Comparison of ENCODE assay signal across 8 mouse cellular contexts in the genomic region with DNA sequence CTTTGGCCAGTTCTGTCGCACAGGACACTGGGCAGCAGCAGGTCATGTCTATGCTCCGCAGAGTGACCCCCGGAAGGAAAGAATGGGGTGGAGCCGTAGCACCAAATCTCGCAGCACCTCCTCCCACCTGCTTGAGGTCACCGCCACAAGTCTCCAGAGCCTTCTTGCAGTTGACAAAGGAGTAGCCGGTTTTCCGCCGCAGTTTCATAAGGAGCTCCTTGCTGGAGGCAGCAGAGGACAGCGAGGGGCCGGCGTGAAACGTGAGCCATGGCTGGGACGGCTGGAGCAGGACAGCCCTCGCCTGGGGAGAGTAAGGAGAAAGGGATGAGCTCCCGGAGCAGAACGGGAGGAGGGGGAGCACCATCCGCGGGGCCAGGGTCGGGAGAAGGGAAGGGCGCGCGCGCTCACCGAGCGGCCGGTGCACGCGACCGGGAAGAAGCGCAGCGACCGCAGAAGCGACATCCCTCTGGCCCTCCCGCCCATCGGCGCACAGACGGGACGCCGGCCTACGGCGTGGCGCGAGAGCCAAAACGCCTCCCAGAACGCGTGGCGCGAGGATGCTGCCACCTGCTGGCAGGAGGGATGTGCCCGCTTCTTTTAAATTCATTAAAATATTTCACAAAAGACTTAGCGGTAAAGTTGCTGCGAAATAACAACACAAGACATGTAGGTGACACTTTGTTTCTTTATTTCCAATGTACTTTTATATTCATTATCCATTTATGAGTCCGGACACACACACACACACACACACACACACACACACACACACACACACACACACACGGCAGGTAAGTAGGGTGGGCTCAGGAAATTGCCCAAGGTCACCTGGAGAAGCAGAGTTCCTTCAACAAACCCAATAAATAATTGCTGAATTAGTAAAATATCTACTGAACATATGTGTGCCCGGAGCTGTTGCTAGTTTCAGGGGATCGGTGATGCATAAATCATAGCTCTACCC. TPM values are rescaled to one million over a fixed set of nuclear protein-coding genes. Genes with fewer than 3 reads are reported as not detected.
A peak's percentile ranks its signal among the peaks of the same experiment; 100 is the strongest.
DNase-seq lines count a peak whose midpoint lies in the region; ATAC-seq and TF ChIP-seq lines count a peak whose summit lies in the region.

TSS of gene Tsfm (minus strand) at position 505 of the 961 bp plus-strand sequence.

- no peaks in the 10 kb centered on the region for H3K27me3 ChIP-seq in E14TG2a.4 (ENCODE audit: insufficient read depth, low read length)
- no peaks in the 10 kb centered on the region for H3K27me3 ChIP-seq in forebrain, embryonic 12.5 days
- no peaks in the 10 kb centered on the region for H3K27me3 ChIP-seq in heart, postnatal 0 days (ENCODE audit: control insufficient read depth, insufficient read depth, low read length)
- H3K27me3 ChIP-seq in liver, embryonic 16.5 days (ENCODE audit: control insufficient read depth, insufficient read depth, low read depth, low read length), result no peaks in the 10 kb centered on the region
- H3K27me3 ChIP-seq in neural tube, embryonic 13.5 days, result no peaks in the 10 kb centered on the region
- no peaks in the 10 kb centered on the region for H3K27me3 ChIP-seq in testis, adult 2 months (ENCODE audit: control insufficient read depth, insufficient read depth, low read length)

- DNase-seq in c-Kit-positive CD71-positive TER-119-positive erythroid progenitor cells, embryonic 14.5 days (ENCODE audit: low spot score), result peak; percentile 86
- DNase-seq in heart, postnatal 0 days (ENCODE audit: low spot score), result peak; percentile 87
- DNase-seq in kidney, postnatal 4 days, result peak; percentile 96 to 97

- TF ChIP-seq CTCF in E14TG2a.4 (conservative IDR thresholded peaks at IDR 0.05; ENCODE audit: low read length), result peak; percentile 58
- peak; percentile 92 for TF ChIP-seq CTCF in heart, postnatal 0 days (IDR thresholded peaks at IDR 0.05; ENCODE audit: low read depth)
- peak; percentile 93 for TF ChIP-seq CTCF in testis, adult 2 months (IDR thresholded peaks at IDR 0.05; ENCODE audit: control insufficient read depth, insufficient read depth, insufficient replicate concordance, low read depth, low read length)

- peak within 1 kb of the TSS; percentile 98 for H3K4me3 ChIP-seq in E14TG2a.4 (replicated peaks; ENCODE audit: low read length)
- peak within 1 kb of the TSS; percentile 83 for H3K4me3 ChIP-seq in forebrain, embryonic 12.5 days (replicated peaks)
- H3K4me3 ChIP-seq in heart, postnatal 0 days (ENCODE audit: low read depth, low read length), result peak within 1 kb of the TSS; percentile 86
- peak within 1 kb of the TSS; percentile 89 for H3K4me3 ChIP-seq in liver, embryonic 16.5 days (ENCODE audit: low read depth, low read length)
- peak within 1 kb of the TSS; percentile 83 for H3K4me3 ChIP-seq in neural tube, embryonic 13.5 days
- peak within 1 kb of the TSS; percentile 90 for H3K4me3 ChIP-seq in testis, adult 2 months (ENCODE audit: control insufficient read depth, low read depth, low read length)

- H3K9me3 ChIP-seq in E14TG2a.4 (ENCODE audit: low read length), result no peaks in the 10 kb centered on the region
- H3K9me3 ChIP-seq in forebrain, embryonic 12.5 days, result no peaks in the 10 kb centered on the region
- H3K9me3 ChIP-seq in heart, postnatal 0 days (replicated peaks; ENCODE audit: control insufficient read depth, low read length), result no peaks in the 10 kb centered on the region
- H3K9me3 ChIP-seq in liver, embryonic 16.5 days (replicated peaks; ENCODE audit: control insufficient read depth, low read length), result no peaks in the 10 kb centered on the region
- H3K9me3 ChIP-seq in neural tube, embryonic 13.5 days, result no peaks in the 10 kb centered on the region

- 6% methylated on average over 56 of the region's 56 CpGs for WGBS in forebrain, embryonic 12.5 days
- WGBS in heart, postnatal 0 days, result 6% methylated on average over 56 of the region's 56 CpGs
- 5% methylated on average over 56 of the region's 56 CpGs for WGBS in liver, embryonic 16.5 days (ENCODE audit: insufficient replicate concordance)
- 6% methylated on average over 56 of the region's 56 CpGs for WGBS in neural tube, embryonic 13.5 days

- peak; percentile 92 for ATAC-seq in forebrain, embryonic 12.5 days (ENCODE audit: low FRiP score)
- peak; percentile 88 for ATAC-seq in heart, postnatal 0 days (ENCODE audit: insufficient read depth, low read depth)
- ATAC-seq in liver, embryonic 16.5 days (ENCODE audit: low read depth), result peak; percentile 89
- ATAC-seq in neural tube, embryonic 13.5 days (ENCODE audit: low read depth), result peak; percentile 87

- TF ChIP-seq EP300 in heart, postnatal 0 days (IDR thresholded peaks at IDR 0.05; ENCODE audit: low read depth), result peak; percentile 32; the same call in 1 of the 2 replicates

- H3K9ac ChIP-seq in forebrain, embryonic 12.5 days, result peak within 1 kb of the TSS; percentile 87
- H3K9ac ChIP-seq in heart, postnatal 0 days (replicated peaks; ENCODE audit: low read depth, low read length), result peak within 1 kb of the TSS; percentile 71
- H3K9ac ChIP-seq in liver, embryonic 16.5 days (ENCODE audit: low read depth, low read length), result peak within 1 kb of the TSS; percentile 86
- peak within 1 kb of the TSS; percentile 92 for H3K9ac ChIP-seq in neural tube, embryonic 13.5 days

- peak within 1 kb of the TSS; percentile 87 for H3K4me2 ChIP-seq in forebrain, embryonic 12.5 days
- peak within 1 kb of the TSS; percentile 86 for H3K4me2 ChIP-seq in heart, postnatal 0 days (ENCODE audit: low read depth, low read length)
- peak within 1 kb of the TSS; percentile 97 for H3K4me2 ChIP-seq in liver, embryonic 16.5 days (ENCODE audit: low read depth, low read length)
- peak within 1 kb of the TSS; percentile 91 for H3K4me2 ChIP-seq in neural tube, embryonic 13.5 days

- H3K4me1 ChIP-seq in E14TG2a.4 (replicated peaks; ENCODE audit: low read depth, low read length), result peaks cover 42% of the 10 kb centered on the region
- H3K4me1 ChIP-seq in forebrain, embryonic 12.5 days, result peaks cover 11% of the 10 kb centered on the region
- no peaks in the 10 kb centered on the region for H3K4me1 ChIP-seq in heart, postnatal 0 days (ENCODE audit: control insufficient read depth, insufficient read depth)
- peaks cover 6% of the 10 kb centered on the region; the same call in 1 of the 2 replicates for H3K4me1 ChIP-seq in liver, embryonic 16.5 days (ENCODE audit: control insufficient read depth, low read depth, low read length)
- peaks cover 12% of the 10 kb centered on the region for H3K4me1 ChIP-seq in neural tube, embryonic 13.5 days (replicated peaks)
- H3K4me1 ChIP-seq in testis, adult 2 months (ENCODE audit: control insufficient read depth, insufficient read depth, low read length), result peaks cover 14% of the 10 kb centered on the region

- peak within 1 kb of the TSS; percentile 76 for H3K27ac ChIP-seq in forebrain, embryonic 12.5 days
- H3K27ac ChIP-seq in heart, postnatal 0 days (ENCODE audit: low read depth), result peak within 1 kb of the TSS; percentile 61
- peak within 1 kb of the TSS; percentile 46; the same call in 1 of the 2 replicates for H3K27ac ChIP-seq in liver, embryonic 16.5 days (ENCODE audit: low read length)
- H3K27ac ChIP-seq in neural tube, embryonic 13.5 days (replicated peaks), result peak within 1 kb of the TSS; percentile 78
- peak within 1 kb of the TSS; percentile 63 for H3K27ac ChIP-seq in testis, adult 2 months (ENCODE audit: control insufficient read depth, insufficient read depth, low read depth, low read length)

- peaks cover 40% of the 10 kb centered on the region for H3K36me3 ChIP-seq in E14TG2a.4 (ENCODE audit: insufficient read depth, low read length)
- peaks cover 33% of the 10 kb centered on the region for H3K36me3 ChIP-seq in forebrain, embryonic 12.5 days (replicated peaks)
- peaks cover 36% of the 10 kb centered on the region for H3K36me3 ChIP-seq in heart, postnatal 0 days (replicated peaks; ENCODE audit: control insufficient read depth, insufficient read depth, low read length)
- peaks cover 14% of the 10 kb centered on the region for H3K36me3 ChIP-seq in liver, embryonic 16.5 days (ENCODE audit: control insufficient read depth, insufficient read depth)
- H3K36me3 ChIP-seq in neural tube, embryonic 13.5 days, result peaks cover 36% of the 10 kb centered on the region
- no peaks in the 10 kb centered on the region for H3K36me3 ChIP-seq in testis, adult 2 months (ENCODE audit: control insufficient read depth, insufficient read depth, low read length)

- TF ChIP-seq POLR2A in testis, adult 2 months (IDR thresholded peaks at IDR 0.05; ENCODE audit: control insufficient read depth, low read depth, low read length), result peak; percentile 66

RNA-seq across cellular contexts. Expression of gene Tsfm, which starts in this region (rescaled TPM):
- polyA plus RNA-seq in forebrain, embryonic 12.5 days (2016; fragmentation: Nextera tagmentation; extraction: Ambion mirVana), result 82.7 and 82.8 TPM in 2 replicates
- total RNA-seq in heart, postnatal 0 days (2014; rRNA removed; ENCODE audit: low replicate concordance), result 81.3 and 82.5 TPM in 2 replicates
- polyA plus RNA-seq in heart, postnatal 0 days (2015; fragmentation: Nextera tagmentation; extraction: Ambion mirVana), result 94.6 and 96.8 TPM in 2 replicates
- 37.1 and 40.1 TPM in 2 replicates for polyA plus RNA-seq in liver, embryonic 16.5 days (2015; fragmentation: Nextera tagmentation; extraction: Ambion mirVana)
- polyA plus RNA-seq in neural tube, embryonic 13.5 days (2015; fragmentation: Nextera tagmentation; extraction: Ambion mirVana), result 53.3 and 65.1 TPM in 2 replicates
- 12.2 and 14.3 TPM in 2 replicates for polyA plus RNA-seq in testis, adult 2 months (2012; rRNA removed)

Comparison
In these comparisons a context has a peak if more than half of its experiments do, and no peak if none do; other contexts are left out.
1. Peak in every context shown above with its lines: DNase-seq, ATAC-seq, H3K4me3 ChIP-seq and H3K27ac ChIP-seq.